In genomic region chr14:14349485-14350262, GRCm38 (mm10) we compare ENCODE assay signal across 11 mouse cellular contexts. TPM values are rescaled to one million over a fixed set of nuclear protein-coding genes. Genes with fewer than 3 reads are reported as not detected.
A peak's percentile ranks its signal among the peaks of the same experiment; 100 is the strongest.
DNase-seq lines count a peak whose midpoint lies in the region; ATAC-seq lines count a peak whose summit lies in the region.
"Had no signal": no experiment of that assay in that cellular context is flagged by ENCODE, and none has a peak within 500 bp of the region (broad histone marks: within the 10 kb centered on the region; RNA-seq: fewer than 3 reads in every experiment).

No protein-coding gene starts in this region.

- WGBS in kidney, embryonic 16.5 days = 94% methylated on average over 20 of the region's 20 CpGs
- 95% methylated on average over 20 of the region's 20 CpGs for WGBS in embryonic facial prominence, embryonic 10.5 days
- 96% methylated on average over 20 of the region's 20 CpGs for WGBS in hindbrain, embryonic 12.5 days

- H3K27ac ChIP-seq in kidney, embryonic 16.5 days (ENCODE audit: low read length) = no peak overlapping the region
- H3K27ac ChIP-seq in embryonic facial prominence, embryonic 10.5 days (replicated peaks) = no peak overlapping the region
- H3K27ac ChIP-seq in hindbrain, embryonic 12.5 days = no peak overlapping the region
- H3K27ac ChIP-seq: heart, embryonic 15.5 days had no signal

- H3K4me1 ChIP-seq in kidney, embryonic 16.5 days (ENCODE audit: insufficient read depth, low read length) = peaks cover 2% of the 10 kb centered on the region; the same call in 1 of the 2 replicates
- peaks cover 5% of the 10 kb centered on the region; the same call in 1 of the 2 replicates for H3K4me1 ChIP-seq in embryonic facial prominence, embryonic 10.5 days
- H3K4me1 ChIP-seq in hindbrain, embryonic 12.5 days = no peaks in the 10 kb centered on the region

- peaks cover 78% of the 10 kb centered on the region for H3K9me3 ChIP-seq in kidney, embryonic 16.5 days (ENCODE audit: low read length)
- H3K9me3 ChIP-seq in embryonic facial prominence, embryonic 10.5 days = peaks cover 85% of the 10 kb centered on the region
- H3K9me3 ChIP-seq in hindbrain, embryonic 12.5 days (replicated peaks) = peaks cover 51% of the 10 kb centered on the region

- no peak overlapping the region for H3K9ac ChIP-seq in kidney, embryonic 16.5 days (replicated peaks; ENCODE audit: low read length)
- no peak overlapping the region for H3K9ac ChIP-seq in hindbrain, embryonic 12.5 days
- H3K9ac ChIP-seq: heart, embryonic 15.5 days had no signal

- no peak overlapping the region for H3K4me3 ChIP-seq in kidney, embryonic 16.5 days (ENCODE audit: low read length)
- no peak overlapping the region for H3K4me3 ChIP-seq in embryonic facial prominence, embryonic 10.5 days
- H3K4me3 ChIP-seq in hindbrain, embryonic 12.5 days = no peak overlapping the region
- H3K4me3 ChIP-seq: heart, embryonic 15.5 days had no signal

- DNase-seq in adrenal gland, adult (ENCODE audit: inconsistent age in 2 of 2, low spot score in 1 of 2) = peak; percentile 24 to 42
- no peak for DNase-seq in adrenal gland, postnatal 25 days
- peak; percentile 25 for DNase-seq in kidney, postnatal 10 days
- peak; percentile 39 for DNase-seq in embryonic facial prominence, embryonic 10.5 days (ENCODE audit: low spot score)
- peak; percentile 89 for DNase-seq in splenic B cell, adult 2 months (ENCODE audit: low read depth, low spot score)

- ATAC-seq in kidney, embryonic 16.5 days (ENCODE audit: low FRiP score, low TSS enrichment) = no peak
- peak; percentile 2 for ATAC-seq in CD4-positive, CD25-positive, alpha-beta regulatory T cell, adult 4 months
- no peak for ATAC-seq in hindbrain, embryonic 12.5 days (ENCODE audit: low FRiP score)

- H3K27me3 ChIP-seq in kidney, embryonic 16.5 days (ENCODE audit: insufficient read depth, low read length) = no peaks in the 10 kb centered on the region
- no peaks in the 10 kb centered on the region for H3K27me3 ChIP-seq in embryonic facial prominence, embryonic 10.5 days (replicated peaks; ENCODE audit: low read depth, poor library complexity, severe bottlenecking)
- H3K27me3 ChIP-seq in splenic B cell, adult 2 months (ENCODE audit: control insufficient read depth, insufficient read depth, low read length, poor library complexity, severe bottlenecking) = no peaks in the 10 kb centered on the region
- no peaks in the 10 kb centered on the region for H3K27me3 ChIP-seq in hindbrain, embryonic 12.5 days
- H3K27me3 ChIP-seq: heart, embryonic 15.5 days had no signal

- peaks cover 24% of the 10 kb centered on the region; the same call in 1 of the 2 replicates for H3K36me3 ChIP-seq in kidney, embryonic 16.5 days (ENCODE audit: insufficient read depth, low read length)
- peaks cover 40% of the 10 kb centered on the region for H3K36me3 ChIP-seq in embryonic facial prominence, embryonic 10.5 days (replicated peaks)
- H3K36me3 ChIP-seq in splenic B cell, adult 2 months (ENCODE audit: control insufficient read depth, insufficient read depth, low read length, poor library complexity, severe bottlenecking) = no peaks in the 10 kb centered on the region
- peaks cover 4% of the 10 kb centered on the region; the same call in 1 of the 2 replicates for H3K36me3 ChIP-seq in hindbrain, embryonic 12.5 days

- no peak overlapping the region for H3K4me2 ChIP-seq in kidney, embryonic 16.5 days (replicated peaks; ENCODE audit: low read depth, low read length)
- H3K4me2 ChIP-seq in hindbrain, embryonic 12.5 days (replicated peaks) = no peak overlapping the region
- H3K4me2 ChIP-seq: heart, embryonic 15.5 days had no signal

RNA-seq across cellular contexts. Expression of gene Il3ra, which starts 3.6 kb away (rescaled TPM):
- total RNA-seq in adrenal gland, postnatal 25 days (2021) = 12.7 and 16.0 TPM in 2 replicates
- 6.9 and 7.0 TPM in 2 replicates for polyA plus RNA-seq in kidney, embryonic 16.5 days (2015; fragmentation: Nextera tagmentation; extraction: Ambion mirVana)
- 10 to 100 TPM in 1 of 2 experiments, 1 to 10 TPM in 1; 5.1 to 12.1 TPM for polyA plus RNA-seq in CD4-positive, CD25-positive, alpha-beta regulatory T cell, adult 4 months (2017; shearing (Covaris generic))
- polyA plus RNA-seq in embryonic facial prominence, embryonic 10.5 days (2016; fragmentation: Nextera tagmentation; extraction: Ambion mirVana) = 1.8 and 2.2 TPM in 2 replicates
- polyA plus RNA-seq in hindbrain, embryonic 12.5 days (2016; fragmentation: Nextera tagmentation; extraction: Ambion mirVana) = 2.8 and 3.7 TPM in 2 replicates

RNA-seq across cellular contexts. Expression of gene Olfr31, which starts 27.0 kb away (rescaled TPM):
- total RNA-seq in adrenal gland, postnatal 25 days (2021) = not detected in 2 replicates
- polyA plus RNA-seq in kidney, embryonic 16.5 days (2015; fragmentation: Nextera tagmentation; extraction: Ambion mirVana) = not detected in 2 replicates
- under 1 TPM in 1 of 2 experiments, not detected in 1; 0.43 TPM for polyA plus RNA-seq in CD4-positive, CD25-positive, alpha-beta regulatory T cell, adult 4 months (2017; shearing (Covaris generic))
- polyA plus RNA-seq in embryonic facial prominence, embryonic 10.5 days (2016; fragmentation: Nextera tagmentation; extraction: Ambion mirVana) = not detected in 2 replicates
- polyA plus RNA-seq in hindbrain, embryonic 12.5 days (2016; fragmentation: Nextera tagmentation; extraction: Ambion mirVana) = not detected in 2 replicates
- total RNA-seq: liver, adult 2 months had no signal
- polyA plus RNA-seq: cortical plate, adult 2 months; heart, embryonic 15.5 days; liver, adult 2 months had no signal

RNA-seq across cellular contexts. Expression of gene Olfr721-ps1, which starts 51.4 kb away (rescaled TPM):
- total RNA-seq in adrenal gland, postnatal 25 days (2021) = not detected in 2 replicates
- not detected in 2 replicates for polyA plus RNA-seq in kidney, embryonic 16.5 days (2015; fragmentation: Nextera tagmentation; extraction: Ambion mirVana)
- not detected for polyA plus RNA-seq in CD4-positive, CD25-positive, alpha-beta regulatory T cell, adult 4 months (2017; shearing (Covaris generic))
- not detected in 2 replicates for polyA plus RNA-seq in embryonic facial prominence, embryonic 10.5 days (2016; fragmentation: Nextera tagmentation; extraction: Ambion mirVana)
- not detected in 2 replicates for polyA plus RNA-seq in hindbrain, embryonic 12.5 days (2016; fragmentation: Nextera tagmentation; extraction: Ambion mirVana)
- total RNA-seq: liver, adult 2 months had no signal
- polyA plus RNA-seq: cortical plate, adult 2 months; heart, embryonic 15.5 days; liver, adult 2 months had no signal
